Mouse (Mus musculus) megakaryocyte, embryonic 14.5 days (primary cell): ENCODE measurements around the gene Kcnip1. TPM values are rescaled to one million over a fixed set of nuclear protein-coding genes. Genes with fewer than 3 reads are reported as not detected.

ENCODE experiments used
- H3K27me3 ChIP-seq: replicated peaks from 2 replicates; pipeline ENCODE3; 2012; ENCODE audit warnings: inconsistent platforms
- H3K36me3 ChIP-seq: replicated peaks from 2 replicates; pipeline ENCODE3; 2012; ENCODE audit warnings: low read length, inconsistent platforms, mixed read lengths
- H3K4me1 ChIP-seq: 2 replicates; pipeline ENCODE4 v1.6.1; 2012; ENCODE audit warnings: inconsistent platforms
- H3K4me3 ChIP-seq: replicated peaks from 2 replicates; pipeline ENCODE3; 2012; ENCODE audit warnings: moderate library complexity, mild to moderate bottlenecking, inconsistent platforms
- H3K9me3 ChIP-seq: 2 replicates; pipeline ENCODE4 v1.6.1; 2012; ENCODE audit warnings: inconsistent platforms
- FLI1 ChIP-seq: IDR thresholded peaks from 2 replicates; pipeline ENCODE4 v1.6.1; 2012; ENCODE audit warnings: low read length, inconsistent platforms, mixed read lengths
- GATA1 ChIP-seq: IDR thresholded peaks from 3 replicates; pipeline ENCODE4 v1.6.1; 2012; ENCODE audit warnings: mixed read lengths, low read length, inconsistent platforms, borderline replicate concordance
- polyA plus RNA-seq: library from polyadenylated mRNA; stranded (reverse); fragments of >175 nt; gene quantifications from 2 replicates; pipeline ENCODE4 v1.2.3, GENCODE M21; 2012; ENCODE audit warnings: low replicate concordance; ENCODE audit not compliant: insufficient read depth

Kcnip1 gene
- polyA plus RNA-seq, 1 experiment = not detected

GRCm38 (mm10) chr11:33913061-33913460 lies 79.9 kb downstream of the Kcnip1 start:
- no peak for TF ChIP-seq FLI1
- TF ChIP-seq GATA1 = no peak
- no peaks in the 10 kb centered on the region for H3K36me3 ChIP-seq
- H3K4me3 ChIP-seq = no peak overlapping the region
- H3K9me3 ChIP-seq = peaks cover 8% of the 10 kb centered on the region
- peaks cover 12% of the 10 kb centered on the region for H3K27me3 ChIP-seq
- no peaks in the 10 kb centered on the region for H3K4me1 ChIP-seq

GRCm38 (mm10) chr11:33912151-33912571 lies 80.8 kb downstream of the Kcnip1 start:
- H3K4me1 ChIP-seq = no peaks in the 10 kb centered on the region
- H3K9me3 ChIP-seq = peaks cover 9% of the 10 kb centered on the region
- TF ChIP-seq GATA1 = no peak
- TF ChIP-seq FLI1 = no peak
- H3K27me3 ChIP-seq = peaks cover 12% of the 10 kb centered on the region
- H3K4me3 ChIP-seq = no peak overlapping the region
- H3K36me3 ChIP-seq = no peaks in the 10 kb centered on the region

- no peaks in the 10 kb centered on the region for H3K4me1 ChIP-seq
- no peak for TF ChIP-seq GATA1
- TF ChIP-seq FLI1 = no peak
- peaks cover 14% of the 10 kb centered on the region for H3K9me3 ChIP-seq
These were observed 82.0 kb downstream of the Kcnip1 start for GRCm38 (mm10) chr11:33910982-33911381.

GRCm38 (mm10) chr11:33908360-33909175 lies 84.4 kb downstream of the Kcnip1 start:
- Histone ChIP-seq H3K4me1 (no peaks in the 10 kb centered on the region), H3K9me3 (peaks cover 14% of the 10 kb centered on the region), H3K4me3 (no peak overlapping the region), H3K36me3 (no peaks in the 10 kb centered on the region), H3K27me3 (peaks cover 3% of the 10 kb centered on the region)
- no peak for TF ChIP-seq FLI1
- TF ChIP-seq GATA1 = no peak

More at GRCm38 (mm10) chr11:33910982-33911381, 82.0 kb downstream of the Kcnip1 start:
- no peak overlapping the region for H3K4me3 ChIP-seq
- H3K27me3 ChIP-seq = peaks cover 10% of the 10 kb centered on the region
- H3K36me3 ChIP-seq = no peaks in the 10 kb centered on the region

- Histone ChIP-seq H3K27me3 (no peaks in the 10 kb centered on the region), H3K9me3 (peaks cover 5% of the 10 kb centered on the region), H3K4me1 (no peaks in the 10 kb centered on the region), H3K36me3 (no peaks in the 10 kb centered on the region), H3K4me3 (no peak overlapping the region)
- TF ChIP-seq FLI1 (no peak), GATA1 (no peak)
These were observed 89.5 kb downstream of the Kcnip1 start for GRCm38 (mm10) chr11:33903494-33903893.

- TF ChIP-seq FLI1 = no peak
- TF ChIP-seq GATA1 = no peak
- Histone ChIP-seq H3K4me1 (no peaks in the 10 kb centered on the region), H3K4me3 (no peak overlapping the region), H3K9me3 (peaks cover 5% of the 10 kb centered on the region), H3K27me3 (no peaks in the 10 kb centered on the region), H3K36me3 (no peaks in the 10 kb centered on the region)
These were observed 90.6 kb downstream of the Kcnip1 start for GRCm38 (mm10) chr11:33902377-33902776.

DNA sequence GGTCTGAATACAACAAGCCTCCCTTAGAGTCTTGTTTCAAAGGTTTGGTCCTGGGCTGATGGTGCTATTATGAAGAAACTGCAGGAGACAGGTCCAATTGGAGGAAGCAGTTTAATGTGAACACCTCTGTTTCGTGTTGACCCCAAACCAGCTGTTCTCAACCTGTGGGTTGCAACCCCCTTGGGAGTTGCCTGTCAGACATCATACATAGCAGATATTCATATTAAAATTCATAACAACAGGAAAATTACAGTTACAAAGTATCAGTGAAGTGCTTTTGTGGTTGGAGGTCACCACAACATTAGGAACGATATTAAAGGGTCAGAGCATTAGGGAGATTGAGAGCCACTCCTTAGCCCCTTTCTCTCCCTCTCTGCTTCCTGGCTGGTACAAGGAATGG lies 91.2 kb downstream of the Kcnip1 start:
- Histone ChIP-seq H3K9me3 (peaks cover under 1% of the 10 kb centered on the region; the same call in 1 of the 2 replicates), H3K4me1 (no peaks in the 10 kb centered on the region), H3K27me3 (no peaks in the 10 kb centered on the region), H3K4me3 (no peak overlapping the region), H3K36me3 (no peaks in the 10 kb centered on the region)
- TF ChIP-seq GATA1 (no peak), FLI1 (no peak)

GRCm38 (mm10) chr11:33891084-33891483 lies 101.9 kb downstream of the Kcnip1 start:
- TF ChIP-seq GATA1 = no peak
- TF ChIP-seq FLI1 = no peak
- H3K4me3 ChIP-seq = no peak overlapping the region
- no peaks in the 10 kb centered on the region; the same call in 1 of the 2 replicates for H3K4me1 ChIP-seq
- H3K36me3 ChIP-seq = no peaks in the 10 kb centered on the region
- no peaks in the 10 kb centered on the region for H3K9me3 ChIP-seq
- no peaks in the 10 kb centered on the region for H3K27me3 ChIP-seq

GRCm38 (mm10) chr11:33890382-33890781 lies 102.6 kb downstream of the Kcnip1 start:
- TF ChIP-seq FLI1 (no peak), GATA1 (no peak)
- Histone ChIP-seq H3K27me3 (no peaks in the 10 kb centered on the region), H3K9me3 (no peaks in the 10 kb centered on the region), H3K36me3 (no peaks in the 10 kb centered on the region), H3K4me1 (no peaks in the 10 kb centered on the region; the same call in 1 of the 2 replicates), H3K4me3 (no peak overlapping the region)

DNA sequence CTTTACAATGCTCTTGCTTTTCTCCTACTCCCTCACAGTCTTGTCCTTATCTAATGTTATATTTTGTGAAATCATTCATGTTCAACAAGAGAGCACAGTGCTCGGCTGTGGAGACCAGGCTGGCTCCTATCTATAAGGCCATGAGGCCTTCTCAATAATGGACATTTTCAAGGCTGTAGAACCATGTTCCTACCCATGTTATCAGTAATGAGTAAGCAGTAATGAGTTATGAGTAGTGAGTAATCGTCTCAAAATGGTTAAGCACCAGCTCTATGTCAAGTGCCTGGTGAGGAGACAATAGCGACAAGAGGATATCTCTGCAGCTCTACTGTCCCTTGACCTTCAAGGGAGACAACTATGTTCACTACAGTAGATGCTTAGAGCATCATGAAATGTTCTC lies 105.3 kb downstream of the Kcnip1 start:
- H3K9me3 ChIP-seq = no peaks in the 10 kb centered on the region
- H3K4me1 ChIP-seq = no peaks in the 10 kb centered on the region; the same call in 1 of the 2 replicates
- no peak for TF ChIP-seq GATA1
- TF ChIP-seq FLI1 = no peak
- H3K27me3 ChIP-seq = no peaks in the 10 kb centered on the region
- H3K4me3 ChIP-seq = no peak overlapping the region
- H3K36me3 ChIP-seq = no peaks in the 10 kb centered on the region
